Mouse (Mus musculus) layer of hippocampus, adult 8-10 months (tissue): ENCODE measurements around the gene Klhl30. TPM values are rescaled to one million over a fixed set of nuclear protein-coding genes. Genes with fewer than 3 reads are reported as not detected.

Experiments
- DNase-seq, 2 experiments: peaks; one replicate each; pipeline ENCODE4 v3.0.0; 2022; ENCODE audit warnings: low spot score in 2 of 2
- total RNA-seq, 4 experiments: library from RNA; stranded (reverse); gene quantifications; 2 replicates each; pipeline ENCODE4 v1.2.4; 2022

The Klhl30 gene
- total RNA-seq, result not detected

- DNase-seq, result no peak
Observed at GRCm38 (mm10) chr1:91350841-91351240, at the start of gene Klhl30. Gene Klhl30 (plus strand): TSS chr1:91351016.

- DNase-seq, result no peak
Observed at GRCm38 (mm10) chr1:91301206-91301920, 49.5 kb upstream of the Klhl30 start.

GRCm38 (mm10) chr1:91302021-91302420, 48.8 kb upstream of the Klhl30 start:
- no peak for DNase-seq

GRCm38 (mm10) chr1:91304621-91305020, 46.2 kb upstream of the Klhl30 start:
- no peak for DNase-seq

GRCm38 (mm10) chr1:91309366-91310085, 41.3 kb upstream of the Klhl30 start:
- no peak for DNase-seq

- DNase-seq, result no peak
Observed at GRCm38 (mm10) chr1:91312273-91312672, 38.5 kb upstream of the Klhl30 start.

- no peak for DNase-seq
Observed at GRCm38 (mm10) chr1:91313251-91313650, 37.6 kb upstream of the Klhl30 start.

- no peak for DNase-seq
Observed at GRCm38 (mm10) chr1:91317656-91318055, 33.2 kb upstream of the Klhl30 start.

- no peak for DNase-seq
Observed at GRCm38 (mm10) chr1:91321760-91322438, 28.9 kb upstream of the Klhl30 start, which contains the start of gene Espnl. Gene Espnl (plus strand): TSS chr1:91322075.

GRCm38 (mm10) chr1:91324646-91325045, 26.2 kb upstream of the Klhl30 start:
- DNase-seq, result no peak

GRCm38 (mm10) chr1:91325488-91326042, 25.3 kb upstream of the Klhl30 start:
- DNase-seq, result no peak

GRCm38 (mm10) chr1:91332102-91332501, 18.7 kb upstream of the Klhl30 start:
- DNase-seq, result peak in 1 of 2 experiments; percentile 25

- DNase-seq, result no peak
Observed at GRCm38 (mm10) chr1:91333582-91333981, 17.2 kb upstream of the Klhl30 start.

GRCm38 (mm10) chr1:91337355-91337754, 13.5 kb upstream of the Klhl30 start:
- DNase-seq, result no peak

GRCm38 (mm10) chr1:91344001-91344400, 6.8 kb upstream of the Klhl30 start:
- peak in 1 of 2 experiments; percentile 15 for DNase-seq

- no peak for DNase-seq
Observed at GRCm38 (mm10) chr1:91344921-91345685, 5.7 kb upstream of the Klhl30 start.

- peak; percentile 21 to 59 for DNase-seq
Observed at GRCm38 (mm10) chr1:91346892-91347291, 3.9 kb upstream of the Klhl30 start.

- DNase-seq, result no peak
Observed at GRCm38 (mm10) chr1:91351249-91351648, 433 bp downstream of the Klhl30 start.

GRCm38 (mm10) chr1:91352277-91352676, 1.5 kb downstream of the Klhl30 start:
- no peak for DNase-seq

- DNase-seq, result no peak
Observed at GRCm38 (mm10) chr1:91356105-91356504, 5.3 kb downstream of the Klhl30 start.

GRCm38 (mm10) chr1:91362113-91362512, 11.3 kb downstream of the Klhl30 start:
- DNase-seq, result no peak
